Mouse (Mus musculus) limb, embryonic 13.5 days (tissue): ENCODE measurements around the gene Ryr1. TPM values are rescaled to one million over a fixed set of nuclear protein-coding genes. Genes with fewer than 3 reads are reported as not detected.
A peak's percentile ranks its signal among the peaks of the same experiment; 100 is the strongest.

Experiments used
- ATAC-seq: fragments of 200-750 bp; cut with Nextera tagmentation; 2 replicates; pipeline ENCODE4 v1.8.0; 2017; ENCODE audit warnings: low read depth, moderate number of reproducible peaks, moderate TSS enrichment; ENCODE audit not compliant: low FRiP score
- H3K27ac ChIP-seq: fragments of 300-500 bp; sonication (generic); 2 replicates; pipeline ENCODE4 v1.5.1; 2015; ENCODE audit warnings: inconsistent platforms, mild to moderate bottlenecking, moderate library complexity
- H3K27me3 ChIP-seq: fragments of 300-500 bp; sonication (generic); 2 replicates; pipeline ENCODE4 v1.6.1; 2015; ENCODE audit warnings: mild to moderate bottlenecking, inconsistent platforms
- H3K36me3 ChIP-seq: fragments of 300-500 bp; sonication (generic); 2 replicates; pipeline ENCODE4 v1.6.1; 2015; ENCODE audit warnings: inconsistent platforms, mild to moderate bottlenecking, moderate library complexity
- H3K4me1 ChIP-seq: fragments of 300-500 bp; sonication (generic); 2 replicates; pipeline ENCODE4 v1.6.1; 2015; ENCODE audit warnings: inconsistent platforms
- H3K4me2 ChIP-seq: fragments of 300-500 bp; sonication (generic); replicated peaks from 2 replicates; pipeline ENCODE4 v1.6.1; 2015; ENCODE audit warnings: inconsistent platforms, mild to moderate bottlenecking, moderate library complexity
- H3K4me3 ChIP-seq: fragments of 300-500 bp; sonication (generic); 2 replicates; pipeline ENCODE4 v1.5.1; 2015; ENCODE audit warnings: moderate library complexity, mild to moderate bottlenecking, inconsistent platforms
- H3K9ac ChIP-seq: fragments of 300-500 bp; sonication (generic); 2 replicates; pipeline ENCODE4 v1.6.1; 2015; ENCODE audit warnings: mild to moderate bottlenecking, inconsistent platforms
- H3K9me3 ChIP-seq: fragments of 300-500 bp; sonication (generic); 2 replicates; pipeline ENCODE4 v1.6.1; 2016; ENCODE audit warnings: inconsistent platforms
- WGBS: fragments of 180-500 bp; shearing (Covaris S2); methylation state at CpG from one replicate; pipeline ENCODE4 v1.1.7; 2015; 5-methylcytosine and 5-hydroxymethylcytosine counted together
- polyA plus RNA-seq: library from polyadenylated mRNA; unstranded; fragments of >200 nt; fragmentation: Nextera tagmentation; extraction: Ambion mirVana; gene quantifications from 2 replicates; pipeline ENCODE4 v1.2.1, GENCODE M21; 2015

Gene Ryr1
- polyA plus RNA-seq, 1 experiment from 2014 or later, result 8.5 TPM

- 81% methylated on average over 3 of the region's 3 CpGs for WGBS
- no peaks in the 10 kb centered on the region for H3K4me1 ChIP-seq
- H3K27ac ChIP-seq, result no peak overlapping the region
- no peak overlapping the region for H3K4me3 ChIP-seq
- no peak for ATAC-seq
- no peak overlapping the region for H3K9ac ChIP-seq
- H3K4me2 ChIP-seq, result no peak overlapping the region
- no peaks in the 10 kb centered on the region for H3K9me3 ChIP-seq
- no peaks in the 10 kb centered on the region for H3K27me3 ChIP-seq
- no peaks in the 10 kb centered on the region for H3K36me3 ChIP-seq
Observed at GRCm38 (mm10) chr7:28992997-28993396, 132.0 kb downstream of the Ryr1 start.

GRCm38 (mm10) chr7:28991616-28992015, 133.4 kb downstream of the Ryr1 start:
- H3K9ac ChIP-seq, result no peak overlapping the region
- no peaks in the 10 kb centered on the region for H3K9me3 ChIP-seq
- H3K4me3 ChIP-seq, result no peak overlapping the region
- 64% methylated on average over 5 of the region's 5 CpGs for WGBS
- H3K27ac ChIP-seq, result no peak overlapping the region
- H3K4me1 ChIP-seq, result no peaks in the 10 kb centered on the region
- no peak for ATAC-seq
- H3K36me3 ChIP-seq, result no peaks in the 10 kb centered on the region
- H3K4me2 ChIP-seq, result no peak overlapping the region
- no peaks in the 10 kb centered on the region for H3K27me3 ChIP-seq

- Histone ChIP-seq H3K9me3 (no peaks in the 10 kb centered on the region), H3K9ac (no peak overlapping the region), H3K4me3 (no peak overlapping the region), H3K27ac (no peak overlapping the region), H3K27me3 (no peaks in the 10 kb centered on the region), H3K4me1 (no peaks in the 10 kb centered on the region), H3K36me3 (no peaks in the 10 kb centered on the region), H3K4me2 (no peak overlapping the region)
- no peak for ATAC-seq
- 50% methylated on average over 14 of the region's 14 CpGs for WGBS
Observed at GRCm38 (mm10) chr7:28990766-28991273, 134.2 kb downstream of the Ryr1 start.

- Histone ChIP-seq H3K27ac (no peak overlapping the region), H3K4me1 (peaks cover 20% of the 10 kb centered on the region), H3K9ac (no peak overlapping the region), H3K36me3 (no peaks in the 10 kb centered on the region), H3K4me3 (no peak overlapping the region), H3K9me3 (no peaks in the 10 kb centered on the region), H3K4me2 (no peak overlapping the region), H3K27me3 (no peaks in the 10 kb centered on the region)
- WGBS, result 90% methylated on average over 7 of the region's 7 CpGs
- ATAC-seq, result no peak
Observed at GRCm38 (mm10) chr7:28985207-28985606, 139.8 kb downstream of the Ryr1 start.

GRCm38 (mm10) chr7:28984452-28984851, 140.5 kb downstream of the Ryr1 start:
- ATAC-seq, result no peak

GRCm38 (mm10) chr7:28983849-28984248, 141.1 kb downstream of the Ryr1 start:
- no peak for ATAC-seq
- Histone ChIP-seq H3K4me1 (peaks cover 20% of the 10 kb centered on the region), H3K4me2 (peak overlapping the region; percentile 80; the same call in 1 of the 2 replicates), H3K27me3 (no peaks in the 10 kb centered on the region), H3K27ac (no peak overlapping the region), H3K9ac (no peak overlapping the region), H3K36me3 (peaks cover 9% of the 10 kb centered on the region), H3K4me3 (no peak overlapping the region), H3K9me3 (no peaks in the 10 kb centered on the region)
- 83% methylated on average over 4 of the region's 4 CpGs for WGBS

More at GRCm38 (mm10) chr7:28984452-28984851, 140.5 kb downstream of the Ryr1 start:
- no peaks in the 10 kb centered on the region for H3K27me3 ChIP-seq
- no peak overlapping the region for H3K9ac ChIP-seq
- WGBS, result 91% methylated on average over 1 of the region's 1 CpGs
- H3K27ac ChIP-seq, result no peak overlapping the region
- H3K4me1 ChIP-seq, result peaks cover 20% of the 10 kb centered on the region
- H3K4me2 ChIP-seq, result no peak overlapping the region
- no peaks in the 10 kb centered on the region for H3K9me3 ChIP-seq
- H3K4me3 ChIP-seq, result no peak overlapping the region
- H3K36me3 ChIP-seq, result peaks cover 3% of the 10 kb centered on the region

- H3K36me3 ChIP-seq, result peaks cover 16% of the 10 kb centered on the region
- WGBS, result 67% methylated on average over 11 of the region's 11 CpGs
- H3K9me3 ChIP-seq, result no peaks in the 10 kb centered on the region
- no peaks in the 10 kb centered on the region for H3K27me3 ChIP-seq
- peak overlapping the region; percentile 80 for H3K4me2 ChIP-seq
- peaks cover 20% of the 10 kb centered on the region for H3K4me1 ChIP-seq
- no peak for ATAC-seq
- H3K4me3 ChIP-seq, result peak overlapping the region; percentile 86
- peak overlapping the region; percentile 69 for H3K9ac ChIP-seq
- 0 out of 2 replicates have a peak overlapping the region, but pooled peaks have one; percentile 84 for H3K27ac ChIP-seq
Observed at GRCm38 (mm10) chr7:28983141-28983564, 141.8 kb downstream of the Ryr1 start.

- ATAC-seq, result peak; percentile 44
- peak overlapping the region; percentile 84 for H3K27ac ChIP-seq
- H3K9ac ChIP-seq, result peak overlapping the region; percentile 69
- H3K27me3 ChIP-seq, result no peaks in the 10 kb centered on the region
- no peaks in the 10 kb centered on the region for H3K9me3 ChIP-seq
- H3K4me1 ChIP-seq, result peaks cover 20% of the 10 kb centered on the region
- H3K4me2 ChIP-seq, result peak overlapping the region; percentile 80
- H3K36me3 ChIP-seq, result peaks cover 23% of the 10 kb centered on the region
- WGBS, result 12% methylated on average over 19 of the region's 19 CpGs
- H3K4me3 ChIP-seq, result peak overlapping the region; percentile 86
Observed at GRCm38 (mm10) chr7:28982274-28983013, 142.5 kb downstream of the Ryr1 start.

- peak; percentile 97 for ATAC-seq
- Histone ChIP-seq H3K9ac (peak within 1 kb of the TSS; percentile 89), H3K4me2 (peak within 1 kb of the TSS; percentile 97), H3K36me3 (peaks cover 30% of the 10 kb centered on the region), H3K27ac (peak within 1 kb of the TSS; percentile 84), H3K4me1 (peaks cover 20% of the 10 kb centered on the region), H3K9me3 (no peaks in the 10 kb centered on the region), H3K4me3 (peak within 1 kb of the TSS; percentile 86), H3K27me3 (no peaks in the 10 kb centered on the region)
- under 1% methylated on average over 36 of the region's 36 CpGs for WGBS
Observed at GRCm38 (mm10) chr7:28981651-28982273, 143.2 kb downstream of the Ryr1 start, which contains the start of the genes Eif3k and Map4k1. Gene Eif3k, minus strand, starts transcription at chr7:28981864. Gene Map4k1, plus strand, starts transcription at chr7:28982050.

- no peak overlapping the region for H3K4me3 ChIP-seq
- no peaks in the 10 kb centered on the region for H3K9me3 ChIP-seq
- WGBS, result 86% methylated on average over 9 of the region's 9 CpGs
- H3K9ac ChIP-seq, result no peak overlapping the region
- H3K4me1 ChIP-seq, result peaks cover 13% of the 10 kb centered on the region
- H3K27ac ChIP-seq, result no peak overlapping the region
- no peak for ATAC-seq
- H3K36me3 ChIP-seq, result peaks cover 64% of the 10 kb centered on the region
- no peak overlapping the region for H3K4me2 ChIP-seq
- no peaks in the 10 kb centered on the region for H3K27me3 ChIP-seq
Observed at GRCm38 (mm10) chr7:28977556-28977955, 147.4 kb downstream of the Ryr1 start.

- Histone ChIP-seq H3K9ac (no peak overlapping the region), H3K27me3 (no peaks in the 10 kb centered on the region), H3K27ac (no peak overlapping the region), H3K4me2 (no peak overlapping the region), H3K36me3 (peaks cover 84% of the 10 kb centered on the region), H3K4me1 (no peaks in the 10 kb centered on the region), H3K4me3 (no peak overlapping the region), H3K9me3 (no peaks in the 10 kb centered on the region)
- WGBS, result 83% methylated on average over 8 of the region's 8 CpGs
- ATAC-seq, result no peak
Observed at GRCm38 (mm10) chr7:28973025-28973424, 152.0 kb downstream of the Ryr1 start.

- Histone ChIP-seq H3K27me3 (no peaks in the 10 kb centered on the region), H3K27ac (peak overlapping the region; percentile 39; the same call in 1 of the 2 replicates), H3K4me2 (no peak overlapping the region), H3K36me3 (peaks cover 80% of the 10 kb centered on the region), H3K4me1 (no peaks in the 10 kb centered on the region), H3K9ac (0 out of 2 replicates have a peak overlapping the region, but pooled peaks have one; percentile 8), H3K4me3 (no peak overlapping the region), H3K9me3 (no peaks in the 10 kb centered on the region)
- peak; percentile 14; the same call in 1 of the 2 replicates for ATAC-seq
- WGBS, result 65% methylated on average over 8 of the region's 8 CpGs
Observed at GRCm38 (mm10) chr7:28972542-28972985, 152.4 kb downstream of the Ryr1 start.
